ENCODE assay signal across 9 mouse cellular contexts in genomic region chr1:82284403-82284802, GRCm38 (mm10). TPM values are rescaled to one million over a fixed set of nuclear protein-coding genes. Genes with fewer than 3 reads are reported as not detected.
DNase-seq lines count a peak whose midpoint lies in the region; ATAC-seq lines count a peak whose summit lies in the region.
"Had no signal": no experiment of that assay in that cellular context is flagged by ENCODE, and none has a peak within 500 bp of the region (broad histone marks: within the 10 kb centered on the region; RNA-seq: fewer than 3 reads in every experiment).

No protein-coding gene starts in this region.

- peaks cover 2% of the 10 kb centered on the region; the same call in 1 of the 2 replicates for H3K36me3 ChIP-seq in lung, embryonic 15.5 days
- peaks cover 26% of the 10 kb centered on the region for H3K36me3 ChIP-seq in limb, embryonic 12.5 days
- peaks cover 9% of the 10 kb centered on the region for H3K36me3 ChIP-seq in stomach, embryonic 14.5 days (ENCODE audit: control insufficient read depth, insufficient read depth, low read length)

- peak; percentile 37 for DNase-seq in adrenal gland, adult 2 months
- no peak for DNase-seq in adrenal gland, adult 18-20 months (ENCODE audit: low spot score in 2 of 2)
- no peak for DNase-seq in lung, postnatal 14 days
- no peak for DNase-seq in thymus, postnatal 36 days
- no peak for DNase-seq in gastrocnemius, postnatal 36 days

- ATAC-seq in lung, embryonic 15.5 days (ENCODE audit: borderline replicate concordance, extremely low read depth, low FRiP score, low TSS enrichment): no peak
- no peak for ATAC-seq in limb, embryonic 12.5 days (ENCODE audit: insufficient number of reproducible peaks, insufficient read depth, low FRiP score, low TSS enrichment, low read depth)
- ATAC-seq in stomach, embryonic 14.5 days (ENCODE audit: insufficient number of reproducible peaks, insufficient read depth, low FRiP score, low read depth): no peak

- intact Hi-C loops in gastrocnemius, postnatal 36 days (cut with DNase I): loop anchor here (5.0 kb wide), 1 partner anchor 37 kb away; no protein-coding TSS in a partner anchor

- H3K9ac ChIP-seq in lung, embryonic 15.5 days: peak overlapping the region; percentile 46
- H3K9ac ChIP-seq in limb, embryonic 12.5 days (replicated peaks): peak overlapping the region; percentile 75
- peak overlapping the region; percentile 2; the same call in 1 of the 2 replicates for H3K9ac ChIP-seq in stomach, embryonic 14.5 days (replicated peaks; ENCODE audit: low read depth, low read length)

- H3K4me3 ChIP-seq in lung, embryonic 15.5 days: peak overlapping the region; percentile 77
- peak overlapping the region; percentile 72 for H3K4me3 ChIP-seq in limb, embryonic 12.5 days (replicated peaks)
- H3K4me3 ChIP-seq in stomach, embryonic 14.5 days (ENCODE audit: low read depth, low read length): peak overlapping the region; percentile 70

- H3K27me3 ChIP-seq in lung, embryonic 15.5 days: 0 out of 2 replicates have a peak, but pooled peaks cover 5% of the 10 kb centered on the region
- 0 out of 2 replicates have a peak, but pooled peaks cover 6% of the 10 kb centered on the region for H3K27me3 ChIP-seq in limb, embryonic 12.5 days
- H3K27me3 ChIP-seq in stomach, embryonic 14.5 days (ENCODE audit: control insufficient read depth, insufficient read depth, low read length): no peaks in the 10 kb centered on the region

- H3K27ac ChIP-seq in lung, embryonic 15.5 days: peak overlapping the region; percentile 93
- peak overlapping the region; percentile 95 for H3K27ac ChIP-seq in limb, embryonic 12.5 days
- peak overlapping the region; percentile 95; the same call in 1 of the 2 replicates for H3K27ac ChIP-seq in stomach, embryonic 14.5 days (ENCODE audit: low read length)

- peak overlapping the region; percentile 84 for H3K4me2 ChIP-seq in lung, embryonic 15.5 days
- peak overlapping the region; percentile 85 for H3K4me2 ChIP-seq in limb, embryonic 12.5 days
- peak overlapping the region; percentile 88 for H3K4me2 ChIP-seq in stomach, embryonic 14.5 days (replicated peaks; ENCODE audit: low read depth, low read length)

- WGBS in lung, embryonic 15.5 days: 4% methylated on average over 4 of the region's 4 CpGs
- WGBS in limb, embryonic 12.5 days: 28% methylated on average over 4 of the region's 4 CpGs
- WGBS in stomach, embryonic 14.5 days: 8% methylated on average over 4 of the region's 4 CpGs

- H3K4me1 ChIP-seq in lung, embryonic 15.5 days: peaks cover 40% of the 10 kb centered on the region
- peaks cover 52% of the 10 kb centered on the region for H3K4me1 ChIP-seq in limb, embryonic 12.5 days (replicated peaks)
- H3K4me1 ChIP-seq in stomach, embryonic 14.5 days (ENCODE audit: control insufficient read depth, insufficient read depth, low read length): peaks cover 25% of the 10 kb centered on the region

- H3K9me3 ChIP-seq in lung, embryonic 15.5 days: no peaks in the 10 kb centered on the region
- no peaks in the 10 kb centered on the region; the same call in 1 of the 2 replicates for H3K9me3 ChIP-seq in limb, embryonic 12.5 days
- no peaks in the 10 kb centered on the region for H3K9me3 ChIP-seq in stomach, embryonic 14.5 days (ENCODE audit: control insufficient read depth, low read depth, low read length)

RNA-seq across cellular contexts. Expression of gene Irs1, which starts 6.8 kb away (rescaled TPM):
- total RNA-seq in adrenal gland, adult 2 months (2021): 10 to 100 TPM in 1 of 2 experiments, 1 to 10 TPM in 1; 9.6 to 15.6 TPM
- 7.2 and 7.5 TPM in 2 replicates for polyA plus RNA-seq in adrenal gland, adult 2 months (2012; rRNA removed)
- total RNA-seq in adrenal gland, adult 18-20 months (2021): 10 to 100 TPM; 11.0 to 11.8 TPM
- polyA plus RNA-seq in lung, embryonic 15.5 days (2015; fragmentation: Nextera tagmentation; extraction: Ambion mirVana): 11.8 and 12.7 TPM in 2 replicates
- 12.0 and 13.8 TPM in 2 replicates for polyA plus RNA-seq in limb, embryonic 12.5 days (2016; fragmentation: Nextera tagmentation; extraction: Ambion mirVana)
- polyA plus RNA-seq in stomach, embryonic 14.5 days (2014; fragmentation: Nextera tagmentation; extraction: Ambion mirVana): 6.7 TPM in 2 replicates
- total RNA-seq in gastrocnemius, postnatal 36 days (2021): 10 to 100 TPM; 46.4 to 49.6 TPM

RNA-seq across cellular contexts. Expression of gene Rhbdd1, which starts 31.8 kb away (rescaled TPM):
- 10 to 100 TPM; 32.5 to 37.2 TPM for total RNA-seq in adrenal gland, adult 2 months (2021)
- 13.4 and 15.4 TPM in 2 replicates for polyA plus RNA-seq in adrenal gland, adult 2 months (2012; rRNA removed)
- total RNA-seq in adrenal gland, adult 18-20 months (2021): 10 to 100 TPM; 22.7 to 35.3 TPM
- polyA plus RNA-seq in lung, embryonic 15.5 days (2015; fragmentation: Nextera tagmentation; extraction: Ambion mirVana): 10.6 and 11.7 TPM in 2 replicates
- 7.7 and 8.4 TPM in 2 replicates for polyA plus RNA-seq in limb, embryonic 12.5 days (2016; fragmentation: Nextera tagmentation; extraction: Ambion mirVana)
- polyA plus RNA-seq in stomach, embryonic 14.5 days (2014; fragmentation: Nextera tagmentation; extraction: Ambion mirVana): 6.2 and 6.6 TPM in 2 replicates
- 1 to 10 TPM; 6.4 to 7.7 TPM for total RNA-seq in gastrocnemius, postnatal 36 days (2021)

RNA-seq across cellular contexts. Expression of gene Gm9747, which starts 51.5 kb away (rescaled TPM):
- total RNA-seq in adrenal gland, adult 2 months (2021): not detected
- polyA plus RNA-seq in adrenal gland, adult 2 months (2012; rRNA removed): not detected in 2 replicates
- not detected for total RNA-seq in adrenal gland, adult 18-20 months (2021)
- polyA plus RNA-seq in lung, embryonic 15.5 days (2015; fragmentation: Nextera tagmentation; extraction: Ambion mirVana): 35.0 TPM in 2 replicates
- polyA plus RNA-seq in limb, embryonic 12.5 days (2016; fragmentation: Nextera tagmentation; extraction: Ambion mirVana): 29.1 and 30.9 TPM in 2 replicates
- polyA plus RNA-seq in stomach, embryonic 14.5 days (2014; fragmentation: Nextera tagmentation; extraction: Ambion mirVana): 20.3 and 22.5 TPM in 2 replicates
- total RNA-seq in gastrocnemius, postnatal 36 days (2021): not detected
- total RNA-seq: layer of hippocampus, postnatal 10 days had no signal

Comparison
In these comparisons a context has a peak if more than half of its experiments do, and no peak if none do; other contexts are left out.
1. H3K9ac ChIP-seq: peak in every context shown above with its lines; median percentile 75 in limb, embryonic 12.5 days; 46 in lung, embryonic 15.5 days; 2 in stomach, embryonic 14.5 days.
2. RNA of gene Gm9747, which starts 51.5 kb away (polyA plus RNA-seq): 35.0 TPM in lung, embryonic 15.5 days, 29.1 to 30.9 TPM in limb, embryonic 12.5 days and 20.3 to 22.5 TPM in stomach, embryonic 14.5 days; not detected in adrenal gland, adult 2 months; every median in the first group is over 10 times any median in the second.
3. Peak in every context shown above with its lines, with median percentiles within 50 percentile points of each other: H3K27ac ChIP-seq, H3K4me2 ChIP-seq and H3K4me3 ChIP-seq.